Mouse (Mus musculus): ENCODE results near the gene Gm14569.

GRCm38 (mm10) chrX:36456031-36456430 is 35.6 kb downstream of the Gm14569 start:
- TF ChIP-seq CTCF (IDR thresholded peaks at IDR 0.05; ENCODE audit: control insufficient read depth, insufficient read depth, low read length), result no peak
- no peak for TF ChIP-seq POLR2A (IDR thresholded peaks at IDR 0.05; ENCODE audit: borderline replicate concordance, control insufficient read depth, low read depth, low read length)

All from bone marrow, adult 2 months (tissue).